Mouse (Mus musculus) testis, postnatal 14 days (tissue): ENCODE results near the gene Ttc38.

Experiments used
- DNase-seq: peaks from one replicate; pipeline ENCODE4 v3.0.0; 2021; ENCODE audit warnings: low spot score

The Ttc38 gene

GRCm38 (mm10) chr15:85893871-85894270 is 61.8 kb downstream of the Ttc38 start:
- DNase-seq: no peak

- peak; percentile 63 for DNase-seq
These were observed 64.2 kb downstream of the Ttc38 start for GRCm38 (mm10) chr15:85896284-85896683.

GRCm38 (mm10) chr15:85897113-85897512 is 65.0 kb downstream of the Ttc38 start:
- no peak for DNase-seq

- DNase-seq: no peak
These were observed 67.3 kb downstream of the Ttc38 start for GRCm38 (mm10) chr15:85899396-85899795.

- no peak for DNase-seq
These were observed 68.2 kb downstream of the Ttc38 start for GRCm38 (mm10) chr15:85900318-85900717.

- no peak for DNase-seq
These were observed 68.7 kb downstream of the Ttc38 start for GRCm38 (mm10) chr15:85900801-85901200.

GRCm38 (mm10) chr15:85902505-85902904 is 70.4 kb downstream of the Ttc38 start:
- no peak for DNase-seq

- DNase-seq: no peak
These were observed 71.7 kb downstream of the Ttc38 start for GRCm38 (mm10) chr15:85903826-85904225.
